Mouse (Mus musculus) layer of hippocampus, postnatal 14 days (tissue): ENCODE results near the gene Gxylt1. TPM values are rescaled to one million over a fixed set of nuclear protein-coding genes. Genes with fewer than 3 reads are reported as not detected.

Experiments
- total RNA-seq, 2 experiments: library from RNA; stranded (reverse); gene quantifications; 2 replicates each; pipeline ENCODE4 v1.2.3; 2021

Gene Gxylt1
- total RNA-seq, 2 experiments from 2014 or later: 9.1 to 10.0 TPM

Other genes starting within 250 kb of the Gxylt1 start
- gene Yaf2, start 61.8 kb upstream of the Gxylt1 start, total RNA-seq: 10 to 100 TPM; 88.2 to 88.7 TPM
- gene Zcrb1, start 123.2 kb upstream of the Gxylt1 start, total RNA-seq: 10 to 100 TPM; 76.5 to 79.8 TPM
- gene Pphln1, start 123.2 kb upstream of the Gxylt1 start, total RNA-seq: 10 to 100 TPM; 35.9 to 37.9 TPM